Mouse (Mus musculus) layer of hippocampus, adult 9-10 months (tissue): ENCODE measurements around the gene Gabrb3.

ENCODE experiments used
- DNase-seq: peaks from one replicate; pipeline ENCODE4 v3.0.0; 2022; ENCODE audit warnings: low spot score

The Gabrb3 gene

DNA sequence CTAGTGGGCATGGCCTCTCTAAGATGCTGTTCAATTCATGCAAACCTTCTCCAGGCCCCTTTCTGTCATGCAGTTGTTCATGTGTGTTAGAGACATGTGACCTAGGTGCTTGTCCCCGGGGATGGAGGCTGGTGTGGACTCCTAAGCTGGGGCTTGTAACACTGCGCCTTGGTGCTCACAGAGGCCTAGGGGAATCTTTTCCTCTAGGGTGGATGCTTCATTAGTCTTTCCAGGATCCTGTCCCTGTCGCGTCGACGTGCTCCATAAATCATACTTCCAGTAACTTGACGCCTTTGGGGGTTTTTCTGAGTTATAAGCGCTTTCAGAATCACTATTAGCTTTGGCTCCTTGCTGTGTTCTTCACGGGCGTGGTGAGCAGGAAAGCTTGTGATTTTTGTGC, 113.2 kb downstream of the Gabrb3 start:
- DNase-seq = no peak

GRCm38 (mm10) chr7:57538565-57538964, 119.1 kb downstream of the Gabrb3 start:
- no peak for DNase-seq

DNA sequence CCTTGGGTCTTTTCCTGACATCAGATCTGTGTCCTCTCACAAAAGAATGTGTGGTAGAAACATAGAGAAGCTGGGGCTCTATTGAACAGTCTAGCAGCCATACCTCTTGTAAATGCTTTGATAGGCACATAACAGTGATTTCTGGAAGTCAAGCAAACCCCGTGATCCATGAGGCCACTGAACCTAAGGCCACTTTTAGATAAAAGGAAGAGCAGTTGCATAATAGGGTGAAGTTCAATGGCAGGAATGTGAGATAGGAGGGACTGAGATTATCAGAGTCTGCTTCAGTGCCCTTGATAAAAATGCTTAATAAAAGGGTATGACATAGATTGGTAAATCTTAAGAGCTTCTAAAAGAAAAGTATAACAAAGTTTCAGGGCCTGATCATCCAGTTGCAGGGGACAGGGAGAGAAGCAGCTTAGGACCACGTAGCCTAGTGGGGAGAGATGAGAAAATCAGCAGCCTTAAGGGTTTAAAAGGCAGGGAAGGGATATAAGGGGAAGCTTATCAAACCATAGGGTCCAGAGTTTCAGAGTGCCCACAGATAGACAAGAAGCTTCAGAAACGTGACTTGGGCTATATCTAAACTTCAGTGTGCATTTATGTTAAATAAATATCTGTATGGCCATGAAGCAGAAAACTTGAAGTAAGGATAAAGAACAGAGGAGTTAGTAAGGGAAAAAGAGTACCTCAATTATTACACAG, 141.4 kb downstream of the Gabrb3 start:
- DNase-seq = no peak

DNA sequence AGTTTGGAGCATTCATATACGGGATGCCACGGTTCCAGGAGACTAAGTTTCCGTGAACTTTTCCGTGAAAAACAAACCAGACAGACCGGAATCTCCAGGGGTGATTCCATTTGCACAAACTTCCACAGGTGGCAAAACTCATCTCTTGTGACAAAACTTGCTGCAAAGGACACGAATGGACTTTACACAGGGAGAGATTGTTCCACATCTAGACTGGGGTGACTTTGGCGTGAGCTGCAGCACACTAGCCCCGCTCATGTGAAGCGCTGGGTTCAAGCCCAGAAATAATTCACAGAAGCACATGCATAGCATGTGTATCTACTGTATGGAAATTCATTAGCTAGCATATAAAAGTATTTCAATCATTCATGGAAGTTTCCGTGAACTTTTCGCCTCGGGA, 144.9 kb downstream of the Gabrb3 start:
- DNase-seq = no peak

- DNase-seq = no peak
These were observed 171.2 kb downstream of the Gabrb3 start for GRCm38 (mm10) chr7:57590451-57591248.

- DNase-seq = no peak
These were observed 171.7 kb downstream of the Gabrb3 start for GRCm38 (mm10) chr7:57591249-57591577.

DNA sequence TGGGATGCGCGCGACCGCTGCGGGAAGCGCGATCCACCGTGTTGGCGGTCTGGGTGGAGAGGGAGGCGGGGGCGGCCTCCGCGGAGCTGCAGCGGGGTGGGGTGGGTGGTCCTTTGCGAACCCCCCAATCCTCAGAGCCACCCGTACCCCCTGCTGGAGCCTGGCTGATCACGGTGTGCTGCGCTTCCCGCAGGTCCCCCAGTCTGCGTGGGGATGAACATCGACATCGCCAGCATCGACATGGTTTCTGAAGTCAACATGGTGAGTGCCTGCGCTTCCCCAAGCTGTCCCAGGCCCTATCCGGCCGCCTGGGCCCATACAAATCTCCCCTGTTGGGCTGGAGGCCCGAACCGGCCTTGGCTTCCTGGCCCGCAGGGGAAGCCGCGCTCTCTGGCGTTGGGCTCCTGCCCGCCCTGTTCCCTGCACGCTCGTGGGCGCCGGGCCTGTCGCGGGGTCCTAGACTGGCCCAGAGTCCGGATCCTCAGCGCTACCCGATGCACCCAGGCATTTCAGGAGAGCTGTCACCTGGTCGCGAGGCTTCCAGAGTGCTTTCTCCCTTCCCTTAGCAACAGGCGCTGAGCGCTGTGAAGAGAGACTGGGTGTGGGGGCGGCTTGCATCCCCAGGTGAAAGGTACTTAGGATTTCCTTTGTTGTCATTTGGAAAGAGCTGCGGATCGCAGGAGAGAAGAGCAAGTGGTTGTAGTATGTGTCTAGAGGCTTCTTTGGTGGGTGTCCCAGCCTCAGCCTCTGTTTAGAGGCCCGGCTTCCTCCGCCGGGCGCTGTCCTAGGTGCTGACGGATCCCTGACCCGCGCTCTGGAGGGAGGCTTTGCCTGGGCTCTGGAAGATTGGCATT, 172.3 kb downstream of the Gabrb3 start:
- no peak for DNase-seq

GRCm38 (mm10) chr7:57597341-57597740, 177.8 kb downstream of the Gabrb3 start:
- no peak for DNase-seq

DNA sequence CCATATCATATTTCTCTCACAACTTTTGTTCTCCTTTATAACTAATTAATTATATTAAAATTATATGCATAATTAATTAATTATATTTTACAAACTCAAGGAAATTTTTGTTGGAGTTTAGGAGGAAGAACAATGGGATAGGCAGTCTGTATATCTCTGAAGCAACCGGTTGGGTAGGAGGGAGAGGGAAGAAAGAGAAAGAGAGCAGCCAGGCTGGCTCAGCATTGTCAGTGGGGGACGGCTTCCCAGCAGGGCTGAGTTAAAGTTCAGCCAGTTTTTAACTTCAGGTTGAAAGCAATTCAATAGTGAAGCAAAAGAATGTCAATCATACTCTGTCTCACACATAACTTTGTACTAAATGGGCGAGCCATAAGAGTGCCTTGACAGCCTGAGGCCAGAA, 199.2 kb downstream of the Gabrb3 start:
- DNase-seq = no peak

DNA sequence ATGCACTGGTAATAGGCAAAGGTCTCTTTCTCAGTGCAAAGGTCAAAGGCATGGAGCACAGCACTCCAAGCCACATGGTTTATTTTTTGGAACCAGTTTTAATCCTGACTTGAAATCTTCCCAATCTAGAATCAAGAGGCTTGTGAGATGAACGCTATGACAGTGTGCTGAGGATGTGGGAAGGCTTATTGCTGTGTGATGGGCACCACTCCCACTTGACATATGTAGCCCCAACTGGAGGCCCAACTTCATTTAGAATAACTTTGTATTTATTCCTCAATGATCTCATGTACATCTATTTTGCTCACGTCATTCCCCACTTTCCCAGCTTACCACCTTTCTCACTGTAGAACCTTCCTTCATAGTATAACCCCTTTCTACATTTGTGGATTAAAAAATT, 200.5 kb downstream of the Gabrb3 start:
- DNase-seq = no peak

DNA sequence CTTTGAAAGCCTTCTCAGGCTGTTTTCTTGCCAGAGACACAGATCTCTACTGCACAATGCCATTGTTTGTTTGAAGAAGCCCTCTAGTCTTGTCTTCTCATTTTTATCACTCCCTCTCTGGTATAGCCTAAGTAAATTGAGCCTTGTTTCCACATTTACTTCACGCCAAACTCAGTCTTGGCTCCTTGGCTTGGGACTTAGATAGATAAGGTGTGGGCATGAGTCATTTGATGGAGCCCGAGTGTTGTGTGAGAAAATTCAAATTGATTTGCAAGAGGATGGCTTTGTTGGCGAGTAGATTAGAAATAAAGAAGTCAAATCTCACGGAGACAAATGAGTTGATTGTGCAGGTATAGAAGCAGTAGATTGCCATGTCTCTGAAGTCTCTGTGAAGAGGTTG, 204.2 kb downstream of the Gabrb3 start:
- no peak for DNase-seq

- DNase-seq = no peak
These were observed 215.5 kb downstream of the Gabrb3 start for GRCm38 (mm10) chr7:57635026-57635425.

DNA sequence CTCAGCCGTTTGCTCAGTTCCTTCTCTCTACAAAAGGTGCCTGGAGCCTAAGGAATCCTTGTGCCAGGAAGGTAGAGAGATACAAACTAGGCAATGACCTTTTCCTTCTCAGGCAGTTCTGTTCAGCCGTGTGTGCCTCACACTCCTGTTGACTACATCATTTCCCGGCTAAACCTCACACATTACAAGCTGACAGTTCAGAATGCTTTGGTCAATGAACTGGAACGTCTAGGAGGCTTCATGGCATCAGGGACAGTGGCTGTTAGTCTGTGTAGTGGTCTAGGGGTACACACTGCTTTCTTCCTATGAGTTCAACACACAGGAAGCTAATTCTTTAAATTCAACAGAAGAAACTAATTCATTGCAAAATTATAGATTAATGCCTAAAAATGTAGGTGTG, 216.2 kb downstream of the Gabrb3 start:
- DNase-seq = no peak

- no peak for DNase-seq
These were observed 221.3 kb downstream of the Gabrb3 start for GRCm38 (mm10) chr7:57640796-57641195.

DNA sequence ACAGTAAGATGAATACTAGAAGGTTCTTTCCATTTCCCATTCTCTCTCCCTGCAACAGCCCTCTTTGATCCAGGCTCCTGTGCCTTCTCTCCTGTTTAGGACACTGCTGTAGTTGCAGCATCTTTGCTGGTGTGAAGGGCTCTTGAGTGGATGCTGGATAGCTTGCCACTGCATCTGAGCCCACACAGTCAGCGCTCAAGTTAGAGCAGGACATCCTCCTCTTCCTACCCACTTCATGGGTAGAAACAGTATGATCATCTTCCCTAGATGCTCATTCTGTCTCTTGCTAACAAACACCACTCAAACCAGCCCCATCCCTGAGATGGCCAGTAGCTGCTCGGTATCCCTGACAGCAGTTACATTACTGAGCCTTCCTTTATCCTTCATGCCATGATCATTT, 227.9 kb downstream of the Gabrb3 start:
- no peak for DNase-seq

DNA sequence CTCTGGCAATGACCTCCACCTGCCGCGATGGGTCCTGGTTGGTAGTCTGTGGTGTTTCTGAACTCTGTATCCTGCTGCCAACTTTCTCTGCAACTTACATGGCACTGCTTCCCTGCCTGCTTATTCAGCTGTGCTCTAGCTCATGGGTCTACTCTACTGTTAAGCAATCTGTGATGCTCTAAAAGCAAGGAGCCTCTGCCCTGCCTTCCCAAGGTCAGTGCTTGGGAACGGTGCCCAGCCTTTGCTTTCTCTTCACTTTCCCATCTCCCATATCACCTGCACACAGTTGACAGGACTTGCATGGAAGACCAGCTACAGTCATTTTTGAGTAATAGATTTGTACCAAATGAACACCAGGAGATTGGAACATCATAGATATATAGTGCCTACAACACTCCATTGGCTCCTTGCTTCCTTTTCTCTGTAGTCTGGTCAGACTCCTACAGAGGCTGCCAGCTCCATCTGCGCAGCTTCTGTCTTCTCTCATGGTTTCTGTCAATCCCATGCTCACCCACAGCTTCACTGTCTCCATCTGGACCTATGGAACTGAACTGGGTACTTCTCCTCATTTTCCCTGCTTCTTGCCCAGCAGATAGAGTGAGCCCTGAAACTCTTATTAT, 228.8 kb downstream of the Gabrb3 start:
- peak; percentile 51 for DNase-seq

GRCm38 (mm10) chr7:57677352-57677751, 257.9 kb downstream of the Gabrb3 start:
- DNase-seq = no peak

DNA sequence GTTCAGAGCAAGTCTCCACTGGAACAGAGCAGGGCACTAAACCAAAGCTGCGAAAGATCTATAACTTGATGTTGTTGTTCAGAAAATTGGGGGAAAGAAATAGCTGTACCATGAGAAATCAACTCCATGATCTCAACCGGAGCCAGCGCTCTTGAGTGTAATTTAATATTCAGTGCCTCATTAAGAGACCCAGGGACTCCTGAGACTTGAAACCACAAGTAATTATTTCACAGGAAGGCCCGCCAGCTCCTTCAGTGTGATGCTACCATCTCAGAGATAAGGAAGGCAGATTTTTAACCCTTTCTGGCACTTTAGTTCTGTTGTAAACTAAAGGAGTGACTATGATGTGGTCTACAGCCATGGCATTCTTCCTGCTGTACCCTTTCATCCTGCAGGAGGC, 270.3 kb downstream of the Gabrb3 start:
- no peak for DNase-seq

DNA sequence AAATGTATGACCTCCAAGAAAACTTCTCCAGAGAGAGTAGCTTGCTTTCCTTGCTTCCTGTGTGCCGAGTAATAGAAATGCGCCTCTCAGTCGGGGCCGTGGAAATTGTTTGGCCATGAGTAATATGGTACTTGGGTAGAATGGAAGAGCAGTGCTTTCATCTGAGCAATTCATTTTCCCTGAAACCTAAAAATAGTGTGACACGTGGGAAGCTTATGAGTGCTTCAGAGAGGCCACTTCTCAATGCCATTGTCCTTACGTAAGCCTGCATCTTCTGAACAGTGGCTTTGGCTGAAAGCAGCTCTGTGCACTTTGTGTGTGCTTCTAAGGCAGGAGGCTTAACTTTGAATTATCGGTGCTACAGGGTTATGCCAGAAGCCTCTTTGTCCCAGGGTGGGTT, 280.9 kb downstream of the Gabrb3 start:
- no peak for DNase-seq

DNA sequence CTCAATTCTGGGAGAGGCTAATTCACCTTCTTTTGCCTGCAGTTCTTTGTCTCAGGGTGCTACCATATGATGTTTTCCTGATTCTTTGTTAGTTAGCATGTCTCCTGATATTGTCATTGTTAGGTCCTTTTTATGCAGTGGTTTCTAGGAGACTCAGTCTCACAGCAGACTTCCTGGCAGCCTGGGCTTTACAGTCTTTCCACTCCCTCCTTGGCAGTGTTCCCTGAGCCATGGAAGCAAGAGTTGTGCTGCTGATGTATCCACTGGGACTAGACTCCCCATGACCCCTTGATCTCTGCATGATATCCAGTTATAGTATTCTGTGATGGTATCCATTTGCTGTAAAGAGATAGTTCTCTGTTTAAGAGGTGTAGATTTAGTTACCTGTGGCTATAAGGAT, 281.6 kb downstream of the Gabrb3 start:
- no peak for DNase-seq

GRCm38 (mm10) chr7:57703580-57703979, 284.1 kb downstream of the Gabrb3 start:
- no peak for DNase-seq

DNA sequence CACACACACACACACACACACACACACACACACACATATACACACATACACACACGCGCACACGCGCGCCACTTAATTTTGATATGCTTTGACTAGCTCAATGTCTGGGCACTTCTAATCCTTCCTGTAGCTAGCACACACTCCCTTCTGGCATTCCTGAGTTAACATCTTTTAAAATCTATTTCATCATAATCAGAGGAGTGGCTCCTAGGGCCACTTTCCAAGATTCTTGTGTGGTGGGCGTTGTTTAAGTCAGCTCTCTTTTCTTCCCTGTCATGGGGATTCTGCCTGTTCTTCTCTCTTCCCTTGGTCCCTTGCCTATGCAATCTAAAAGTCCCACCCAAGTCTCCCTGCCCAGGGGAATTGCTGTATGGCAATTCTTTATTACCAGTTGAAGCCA, 286.6 kb downstream of the Gabrb3 start:
- no peak for DNase-seq
